Mouse (Mus musculus) limb, embryonic 12.5 days (tissue): Measurements from ENCODE around the gene BC005537. TPM values are rescaled to one million over a fixed set of nuclear protein-coding genes. Genes with fewer than 3 reads are reported as not detected.
"Not testable (repeated sequence)": the region's sequence is repeated elsewhere in the genome, so short reads cannot be mapped to it uniquely, and the experiment has no call there.

ENCODE experiments used
- ATAC-seq: fragments of 200-750 bp; cut with Nextera tagmentation; 2 replicates; pipeline ENCODE4 v1.8.0; 2017; ENCODE audit warnings: low read depth, moderate TSS enrichment; ENCODE audit not compliant: insufficient number of reproducible peaks, insufficient read depth, low FRiP score, low TSS enrichment
- H3K27ac ChIP-seq: fragments of 300-500 bp; sonication (generic); 2 replicates; pipeline ENCODE4 v1.5.1; 2016; ENCODE audit warnings: mild to moderate bottlenecking, moderate library complexity
- H3K27me3 ChIP-seq: fragments of 300-500 bp; sonication (generic); 2 replicates; pipeline ENCODE4 v1.6.1; 2016; ENCODE audit warnings: mild to moderate bottlenecking, moderate library complexity
- H3K36me3 ChIP-seq: fragments of 300-500 bp; sonication (generic); 2 replicates; pipeline ENCODE4 v1.6.1; 2016; ENCODE audit warnings: mild to moderate bottlenecking, moderate library complexity
- H3K4me1 ChIP-seq: fragments of 300-500 bp; sonication (generic); replicated peaks from 2 replicates; pipeline ENCODE4 v1.6.1; 2016
- H3K4me2 ChIP-seq: fragments of 300-500 bp; sonication (generic); 2 replicates; pipeline ENCODE4 v1.6.1; 2016; ENCODE audit warnings: mild to moderate bottlenecking, moderate library complexity
- H3K4me3 ChIP-seq: fragments of 300-500 bp; sonication (generic); replicated peaks from 2 replicates; pipeline ENCODE4 v1.5.1; 2016; ENCODE audit warnings: mild to moderate bottlenecking
- H3K9ac ChIP-seq: fragments of 300-500 bp; sonication (generic); replicated peaks from 2 replicates; pipeline ENCODE4 v1.6.1; 2016; ENCODE audit warnings: mild to moderate bottlenecking, moderate library complexity
- H3K9me3 ChIP-seq: fragments of 300-500 bp; sonication (generic); 2 replicates; pipeline ENCODE4 v1.6.1; 2016; ENCODE audit warnings: mild to moderate bottlenecking, moderate library complexity
- WGBS: fragments of 180-500 bp; shearing (Covaris S2); methylation state at CpG from one replicate; pipeline ENCODE4 v1.1.7; 2016; 5-methylcytosine and 5-hydroxymethylcytosine counted together
- polyA plus RNA-seq: library from polyadenylated mRNA; unstranded; fragments of >200 nt; fragmentation: Nextera tagmentation; extraction: Ambion mirVana; gene quantifications from 2 replicates; pipeline ENCODE4 v1.2.1, GENCODE M21; 2016

BC005537 gene
- 12.1 and 14.6 TPM in 2 replicates for polyA plus RNA-seq

- Histone ChIP-seq H3K9me3 (no peaks in the 10 kb centered on the region), H3K9ac (peak within 1 kb of the TSS; percentile 99), H3K4me1 (peaks cover 13% of the 10 kb centered on the region), H3K4me3 (peak within 1 kb of the TSS; percentile 100), H3K4me2 (peak within 1 kb of the TSS; percentile 85), H3K27ac (peak within 1 kb of the TSS; percentile 100), H3K27me3 (no peaks in the 10 kb centered on the region), H3K36me3 (peaks cover 11% of the 10 kb centered on the region; the same call in 1 of the 2 replicates)
- under 1% methylated on average over 61 of the region's 74 CpGs for WGBS
- peak; percentile 43 for ATAC-seq
Measured at GRCm38 (mm10) chr13:24801308-24801921, at the start of gene BC005537. TSS of gene BC005537 (plus strand) at chr13:24801657.

- Histone ChIP-seq H3K9me3 (no peaks in the 10 kb centered on the region), H3K9ac (no peak overlapping the region), H3K4me3 (no peak overlapping the region), H3K4me2 (no peak overlapping the region), H3K27ac (no peak overlapping the region), H3K4me1 (peaks cover 9% of the 10 kb centered on the region), H3K27me3 (no peaks in the 10 kb centered on the region), H3K36me3 (peaks cover 72% of the 10 kb centered on the region)
- ATAC-seq: no peak
- WGBS: 96% methylated on average over 3 of the region's 3 CpGs
Measured at GRCm38 (mm10) chr13:24756756-24757155, 44.7 kb upstream of the BC005537 start.

DNA sequence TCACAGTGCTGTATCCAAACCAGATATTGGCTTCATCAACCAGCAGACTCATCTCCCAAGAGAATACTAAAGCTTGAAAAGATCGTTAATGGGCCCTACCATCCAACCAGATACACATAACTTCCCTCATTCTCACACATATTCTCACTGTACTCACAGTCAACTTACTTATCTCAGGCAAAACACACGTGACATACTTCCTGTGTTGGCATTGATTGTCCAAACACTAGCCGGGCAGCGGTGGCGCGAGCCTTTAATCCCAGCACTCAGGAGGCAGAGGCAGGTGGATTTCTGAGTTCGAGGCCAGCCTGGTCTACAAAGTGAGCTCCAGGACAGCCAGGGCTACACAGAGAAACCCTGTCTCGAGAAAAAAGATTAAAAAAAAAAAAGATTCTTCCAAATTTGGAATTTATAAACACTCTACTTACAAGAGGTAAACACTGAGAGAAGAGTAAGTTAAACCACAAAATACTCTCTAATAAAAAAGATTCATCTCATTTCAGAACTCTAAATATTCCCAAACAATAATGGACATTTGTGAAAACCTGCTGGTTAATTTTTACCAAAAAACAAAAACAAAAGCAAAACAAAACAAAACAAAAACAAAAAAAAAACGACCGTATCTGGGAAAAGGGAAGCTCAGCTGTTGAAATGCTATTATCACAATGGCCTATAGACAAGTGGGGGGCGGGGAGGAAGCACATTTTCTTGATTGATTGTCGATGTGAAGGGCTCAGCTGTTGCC is 43.5 kb upstream of the BC005537 start:
- Histone ChIP-seq H3K4me1 (peaks cover 13% of the 10 kb centered on the region), H3K9ac (no peak overlapping the region), H3K27ac (no peak overlapping the region), H3K4me3 (no peak overlapping the region), H3K36me3 (peaks cover 61% of the 10 kb centered on the region), H3K4me2 (no peak overlapping the region), H3K9me3 (no peaks in the 10 kb centered on the region), H3K27me3 (no peaks in the 10 kb centered on the region)
- no peak for ATAC-seq
- WGBS: 90% methylated on average over 12 of the region's 12 CpGs

DNA sequence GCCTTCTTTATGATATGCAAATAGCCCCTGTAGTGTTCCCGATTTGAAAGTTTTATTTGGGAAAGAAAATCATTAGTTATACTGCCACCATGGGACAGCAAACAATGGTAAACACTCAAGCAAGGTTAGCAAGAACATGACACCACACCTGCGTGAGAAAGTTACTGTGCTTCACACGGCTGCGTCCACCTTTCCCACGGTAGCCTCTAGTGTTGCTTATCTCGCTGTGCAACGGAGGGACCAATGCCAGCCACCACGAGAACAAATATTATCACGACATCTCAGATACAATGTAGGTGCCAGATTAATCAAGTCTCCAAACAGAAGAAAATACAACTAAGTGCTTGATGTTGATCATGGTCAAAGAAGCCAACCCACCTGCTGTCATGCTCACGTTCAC is 42.0 kb upstream of the BC005537 start:
- H3K9me3 ChIP-seq: no peaks in the 10 kb centered on the region
- no peaks in the 10 kb centered on the region for H3K27me3 ChIP-seq
- no peak overlapping the region for H3K4me2 ChIP-seq
- H3K9ac ChIP-seq: no peak overlapping the region
- no peak for ATAC-seq
- peaks cover 13% of the 10 kb centered on the region for H3K4me1 ChIP-seq
- 87% methylated on average over 10 of the region's 10 CpGs for WGBS
- H3K4me3 ChIP-seq: no peak overlapping the region
- no peak overlapping the region for H3K27ac ChIP-seq
- peaks cover 51% of the 10 kb centered on the region for H3K36me3 ChIP-seq

DNA sequence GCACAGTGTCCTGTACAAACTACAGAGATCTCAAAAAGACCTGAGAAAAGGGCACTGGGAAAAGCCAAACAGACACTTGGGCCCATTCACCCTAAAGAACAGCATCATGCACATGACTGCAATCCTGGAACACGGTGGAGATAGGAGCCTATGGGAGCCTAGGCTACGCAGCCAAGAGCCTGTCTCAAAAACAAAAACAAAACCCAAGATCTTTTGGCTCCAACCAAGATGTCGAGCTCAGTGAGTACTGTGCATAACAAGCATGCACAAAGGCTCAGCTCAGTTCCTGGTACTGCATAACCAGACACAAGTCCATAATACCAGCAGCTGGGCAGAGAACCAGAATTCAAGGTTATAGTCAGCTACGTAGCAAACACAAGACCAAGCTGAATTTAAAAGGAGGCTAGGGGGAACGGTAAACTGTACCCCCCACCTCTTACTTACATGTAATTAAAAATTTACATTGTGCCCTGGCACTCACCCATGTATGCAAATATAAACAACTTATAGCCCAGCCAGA is 41.0 kb upstream of the BC005537 start:
- H3K4me2 ChIP-seq: peak overlapping the region; percentile 60
- H3K9ac ChIP-seq: peak overlapping the region; percentile 83
- H3K9me3 ChIP-seq: no peaks in the 10 kb centered on the region
- WGBS: 73% methylated on average over 5 of the region's 5 CpGs
- H3K4me1 ChIP-seq: peaks cover 13% of the 10 kb centered on the region
- peak overlapping the region; percentile 83 for H3K4me3 ChIP-seq
- peak overlapping the region; percentile 94; the same call in 1 of the 2 replicates for H3K27ac ChIP-seq
- H3K27me3 ChIP-seq: no peaks in the 10 kb centered on the region
- no peak for ATAC-seq
- H3K36me3 ChIP-seq: peaks cover 41% of the 10 kb centered on the region

GRCm38 (mm10) chr13:24761083-24761402 is 40.4 kb upstream of the BC005537 start:
- peak overlapping the region; percentile 83 for H3K9ac ChIP-seq
- H3K4me3 ChIP-seq: peak overlapping the region; percentile 83
- WGBS: 5% methylated on average over 10 of the region's 10 CpGs

GRCm38 (mm10) chr13:24761403-24762227 is 39.8 kb upstream of the BC005537 start, which contains the start of gene Gmnn:
TSS of gene Gmnn (minus strand) at chr13:24761923.
- peak within 1 kb of the TSS; percentile 83 for H3K4me3 ChIP-seq
- peaks cover 13% of the 10 kb centered on the region for H3K4me1 ChIP-seq
- WGBS: under 1% methylated on average over 79 of the region's 79 CpGs
- no peaks in the 10 kb centered on the region for H3K9me3 ChIP-seq
- peak within 1 kb of the TSS; percentile 94 for H3K27ac ChIP-seq
- peaks cover 29% of the 10 kb centered on the region for H3K36me3 ChIP-seq
- H3K27me3 ChIP-seq: no peaks in the 10 kb centered on the region
- H3K9ac ChIP-seq: peak within 1 kb of the TSS; percentile 83
- peak; percentile 96 for ATAC-seq
- peak within 1 kb of the TSS; percentile 60 for H3K4me2 ChIP-seq

More at GRCm38 (mm10) chr13:24761083-24761402, 40.4 kb upstream of the BC005537 start:
- H3K4me2 ChIP-seq: peak overlapping the region; percentile 60
- peaks cover 13% of the 10 kb centered on the region for H3K4me1 ChIP-seq
- no peaks in the 10 kb centered on the region for H3K9me3 ChIP-seq
- H3K36me3 ChIP-seq: peaks cover 35% of the 10 kb centered on the region
- H3K27me3 ChIP-seq: no peaks in the 10 kb centered on the region
- no peak for ATAC-seq
- H3K27ac ChIP-seq: peak overlapping the region; percentile 94

DNA sequence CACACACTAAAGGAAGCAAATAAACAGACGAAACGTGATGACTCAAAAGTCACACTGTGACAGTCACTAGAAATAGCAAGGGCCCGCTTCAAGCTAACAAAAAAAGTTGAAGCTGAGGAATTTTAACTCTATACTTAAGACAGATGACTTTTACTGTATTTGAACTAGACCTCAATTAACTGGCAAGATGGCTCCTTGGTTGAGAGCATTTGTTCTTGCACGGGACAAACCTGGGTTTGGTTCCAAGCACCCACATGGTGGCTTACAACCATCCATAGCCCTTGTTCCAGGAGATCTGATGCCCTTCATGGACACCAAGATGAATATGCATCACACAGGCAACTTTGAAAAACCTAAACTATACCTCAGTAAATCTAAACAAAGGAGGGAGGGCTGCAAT is 39.2 kb upstream of the BC005537 start:
- Histone ChIP-seq H3K27me3 (no peaks in the 10 kb centered on the region), H3K9ac (peak overlapping the region; percentile 83; the same call in 1 of the 2 replicates), H3K9me3 (no peaks in the 10 kb centered on the region), H3K27ac (peak overlapping the region; percentile 94; the same call in 1 of the 2 replicates), H3K4me1 (peaks cover 13% of the 10 kb centered on the region), H3K4me2 (peak overlapping the region; percentile 60), H3K36me3 (peaks cover 23% of the 10 kb centered on the region), H3K4me3 (peak overlapping the region; percentile 83)
- WGBS: 40% methylated on average over 4 of the region's 4 CpGs
- no peak for ATAC-seq

DNA sequence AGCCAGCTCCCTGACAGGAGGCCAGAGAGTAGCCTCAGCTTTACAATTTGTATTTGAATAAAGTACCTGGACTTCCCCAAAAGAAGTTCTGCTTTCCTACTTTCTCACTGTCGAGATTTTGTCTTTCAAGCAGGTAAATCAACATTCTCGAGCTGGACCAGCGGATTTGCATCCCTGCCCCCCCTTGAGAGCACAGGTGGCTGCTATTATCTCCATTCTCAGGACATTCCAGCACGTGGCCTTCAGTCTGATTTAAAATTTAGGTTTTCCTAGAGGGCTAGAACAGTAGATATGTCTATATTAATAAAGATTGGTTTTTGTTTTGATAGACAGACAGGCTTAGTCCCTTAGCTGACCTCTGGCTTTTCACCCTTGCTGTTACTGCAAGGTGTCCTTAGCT is 33.6 kb upstream of the BC005537 start:
- not testable (repeated sequence) for H3K4me3 ChIP-seq, H3K27ac ChIP-seq, H3K4me1 ChIP-seq, H3K36me3 ChIP-seq, ATAC-seq, H3K27me3 ChIP-seq, H3K4me2 ChIP-seq, H3K9me3 ChIP-seq, H3K9ac ChIP-seq
- 66% methylated on average over 4 of the region's 4 CpGs for WGBS

DNA sequence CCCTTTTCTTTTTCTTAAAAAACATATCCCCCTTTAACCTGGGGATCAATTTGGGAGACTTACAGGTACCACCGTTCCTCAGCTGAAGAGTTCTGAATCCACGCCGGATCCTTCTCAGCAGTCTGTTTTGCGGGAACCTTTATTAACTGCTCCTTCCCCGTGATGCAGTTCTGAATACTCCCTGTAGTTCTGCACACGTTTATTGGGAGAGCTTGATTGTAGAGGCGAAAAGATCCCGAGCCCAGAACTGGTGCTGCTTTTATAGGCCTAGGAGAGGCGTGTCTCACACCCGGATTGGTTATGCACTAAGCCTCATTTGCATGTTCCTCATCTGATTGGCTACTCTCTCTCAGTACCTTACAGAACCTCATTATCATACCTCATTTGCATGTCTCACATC is 30.0 kb upstream of the BC005537 start:
- H3K27me3 ChIP-seq, H3K9me3 ChIP-seq, H3K27ac ChIP-seq, ATAC-seq, H3K4me3 ChIP-seq, H3K9ac ChIP-seq, H3K4me1 ChIP-seq, H3K4me2 ChIP-seq, H3K36me3 ChIP-seq: not testable (repeated sequence)
- 89% methylated on average over 10 of the region's 10 CpGs for WGBS
